Mouse (Mus musculus) spleen, adult 2 months (tissue): ENCODE data around the gene Pomp. TPM values are rescaled to one million over a fixed set of nuclear protein-coding genes. Genes with fewer than 3 reads are reported as not detected.

Source experiments
- DNase-seq, 2 experiments: peaks; one replicate each; pipeline versions ENCODE4 v3.0.0 to v3.0.0-alpha.2; 2012 to 2021; ENCODE audit warnings: low spot score in 2 of 2, low read depth in 1 of 2
- H3K27ac ChIP-seq: fragments of 200-500 bp; 2 replicates; pipeline ENCODE4 v1.5.1; 2012; ENCODE audit warnings: low read length, inconsistent platforms; ENCODE audit not compliant: insufficient read depth
- H3K27me3 ChIP-seq: fragments of 200-500 bp; 2 replicates; pipeline ENCODE4 v1.6.1; 2012; ENCODE audit warnings: mild to moderate bottlenecking, moderate library complexity, low read length, inconsistent platforms; ENCODE audit not compliant: control insufficient read depth, insufficient read depth
- H3K36me3 ChIP-seq: fragments of 200-500 bp; 2 replicates; pipeline ENCODE4 v1.6.1; 2012; ENCODE audit warnings: mild to moderate bottlenecking, low read length, inconsistent platforms; ENCODE audit not compliant: control insufficient read depth, insufficient read depth
- H3K4me1 ChIP-seq: fragments of 200-500 bp; 2 replicates; pipeline ENCODE4 v1.6.1; 2011; ENCODE audit warnings: inconsistent platforms; ENCODE audit not compliant: control insufficient read depth, insufficient read depth, insufficient read length
- H3K4me3 ChIP-seq: fragments of 200-500 bp; 2 replicates; pipeline ENCODE4 v1.5.1; 2011; ENCODE audit warnings: mild to moderate bottlenecking, inconsistent platforms; ENCODE audit not compliant: insufficient read depth, insufficient read length; ENCODE audit errors: extremely low read depth
- CTCF ChIP-seq: fragments of 200-500 bp; IDR thresholded peaks from 2 replicates; pipeline ENCODE4 v1.5.1; 2011; ENCODE audit warnings: mild to moderate bottlenecking, inconsistent platforms; ENCODE audit not compliant: insufficient read depth, insufficient read length, insufficient replicate concordance; ENCODE audit errors: extremely low read depth
- POLR2A ChIP-seq: fragments of 200-500 bp; IDR thresholded peaks from 2 replicates; pipeline ENCODE4 v1.6.1; 2011; ENCODE audit warnings: low read depth, low read length, inconsistent platforms
- WGBS: fragments of 180-500 bp; shearing (Covaris S2); methylation state at CpG from one replicate; pipeline ENCODE4 v1.1.7; 2018; 5-methylcytosine and 5-hydroxymethylcytosine counted together
- polyA plus RNA-seq: library from polyadenylated mRNA; depleted of rRNA; stranded (reverse); fragments of >200 nt; gene quantifications from 2 replicates; pipeline ENCODE4 v1.2.3, GENCODE M21; 2012

Pomp gene
- polyA plus RNA-seq, 1 experiment: 22.8 TPM

GRCm38 (mm10) chr5:147834841-147835500 lies 25.3 kb upstream of the Pomp start:
- Histone ChIP-seq H3K27ac (no peak overlapping the region), H3K4me3 (no peak overlapping the region), H3K27me3 (no peaks in the 10 kb centered on the region; the same call in 1 of the 2 replicates), H3K4me1 (no peaks in the 10 kb centered on the region), H3K36me3 (no peaks in the 10 kb centered on the region)
- no peak for TF ChIP-seq CTCF
- 46% methylated on average over 17 of the region's 17 CpGs for WGBS
- no peak for DNase-seq

DNA sequence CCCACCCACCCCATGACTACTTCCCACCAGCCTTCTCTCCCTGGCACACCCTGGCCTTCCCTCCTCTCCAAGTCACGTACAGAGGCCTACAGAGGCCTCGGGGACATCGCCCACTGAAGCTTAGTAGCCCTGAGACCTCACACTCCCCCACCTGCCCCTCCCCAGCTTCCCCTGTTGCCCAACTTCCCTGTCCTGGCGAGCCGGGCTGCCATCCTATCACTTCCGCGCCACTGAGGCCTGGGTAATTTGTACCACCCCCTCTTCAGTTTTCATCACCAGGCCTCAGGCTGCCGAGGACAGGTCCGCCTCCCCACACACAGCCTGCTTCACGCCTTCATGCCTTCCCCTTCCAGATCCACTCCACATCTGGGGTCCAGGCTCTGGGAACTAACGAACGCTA lies 20.8 kb upstream of the Pomp start:
- Histone ChIP-seq H3K27ac (no peak overlapping the region), H3K36me3 (no peaks in the 10 kb centered on the region), H3K4me1 (no peaks in the 10 kb centered on the region), H3K27me3 (no peaks in the 10 kb centered on the region; the same call in 1 of the 2 replicates), H3K4me3 (no peak overlapping the region)
- no peak for TF ChIP-seq CTCF
- no peak for TF ChIP-seq POLR2A
- 67% methylated on average over 12 of the region's 12 CpGs for WGBS
- DNase-seq: no peak

GRCm38 (mm10) chr5:147843340-147843739 lies 16.9 kb upstream of the Pomp start:
- WGBS: 72% methylated on average over 7 of the region's 7 CpGs
- Histone ChIP-seq H3K27ac (no peak overlapping the region), H3K27me3 (no peaks in the 10 kb centered on the region), H3K4me3 (no peak overlapping the region), H3K4me1 (no peaks in the 10 kb centered on the region), H3K36me3 (no peaks in the 10 kb centered on the region)
- TF ChIP-seq CTCF (no peak), POLR2A (no peak)
- DNase-seq: no peak

- WGBS: 63% methylated on average over 3 of the region's 3 CpGs
- H3K4me3 ChIP-seq: no peak overlapping the region
- no peaks in the 10 kb centered on the region for H3K4me1 ChIP-seq
- H3K27me3 ChIP-seq: no peaks in the 10 kb centered on the region
- DNase-seq: no peak
- TF ChIP-seq POLR2A: no peak
- TF ChIP-seq CTCF: no peak
- no peak overlapping the region for H3K27ac ChIP-seq
- H3K36me3 ChIP-seq: no peaks in the 10 kb centered on the region
Measured at GRCm38 (mm10) chr5:147845319-147845718, 14.9 kb upstream of the Pomp start.

DNA sequence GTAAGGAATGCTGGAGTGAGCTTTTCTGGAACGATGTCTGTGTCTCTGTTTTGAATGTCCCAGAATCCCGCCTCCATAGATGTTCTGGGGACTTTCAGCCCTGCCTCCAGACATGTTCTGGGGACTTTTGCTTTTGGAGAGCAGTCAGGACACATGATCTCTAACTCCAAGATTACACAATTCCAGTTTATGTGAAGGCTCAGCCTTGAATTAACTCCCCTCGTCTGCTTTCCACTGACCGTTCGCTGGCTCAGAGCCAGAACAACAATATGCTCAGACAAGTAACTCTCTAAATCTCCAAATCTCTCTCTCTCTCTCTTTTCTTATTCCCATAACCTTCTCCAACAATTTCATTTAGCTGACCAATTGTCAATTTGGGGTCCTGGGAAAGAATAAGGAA lies 12.9 kb upstream of the Pomp start:
- Histone ChIP-seq H3K4me1 (no peaks in the 10 kb centered on the region), H3K36me3 (no peaks in the 10 kb centered on the region), H3K27me3 (no peaks in the 10 kb centered on the region), H3K4me3 (no peak overlapping the region), H3K27ac (no peak overlapping the region)
- TF ChIP-seq CTCF: no peak
- TF ChIP-seq POLR2A: no peak
- no peak for DNase-seq
- WGBS: 81% methylated on average over 5 of the region's 5 CpGs

DNA sequence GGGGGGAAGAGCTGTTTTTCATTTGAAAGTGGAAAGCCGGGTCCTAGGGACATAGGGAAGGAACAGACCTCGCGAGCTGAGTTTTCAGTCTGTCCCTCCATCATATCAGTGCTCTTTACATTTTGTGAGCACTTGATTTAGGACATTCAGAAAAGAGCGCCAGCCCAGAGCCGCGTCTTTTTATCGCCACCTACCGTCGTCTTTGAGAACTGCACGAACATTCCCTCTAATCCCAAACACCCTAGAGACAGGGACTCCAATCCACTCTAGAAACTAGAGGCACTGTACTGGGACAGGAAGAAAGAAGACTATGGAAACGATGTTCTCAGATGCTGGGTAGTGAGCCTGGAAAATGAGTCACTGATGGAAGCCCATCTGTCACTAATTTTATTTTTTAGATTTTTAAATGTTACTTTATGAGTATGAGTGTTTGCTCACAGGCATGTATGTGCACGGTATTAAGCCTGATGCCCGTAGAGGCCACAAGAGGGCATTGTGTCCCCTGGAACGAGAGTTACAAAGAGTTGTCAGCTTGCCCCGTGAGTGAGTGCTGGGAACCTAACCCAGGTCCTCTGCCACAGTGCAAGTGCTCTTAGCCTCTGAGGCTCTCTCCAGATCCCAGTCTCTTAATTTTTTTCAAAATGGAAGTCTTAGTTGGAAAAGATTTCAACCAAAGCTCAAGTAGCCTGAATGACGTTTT lies 11.9 kb upstream of the Pomp start:
- H3K27me3 ChIP-seq: no peaks in the 10 kb centered on the region
- TF ChIP-seq CTCF (peak; percentile 53; the same call in 1 of the 2 replicates), POLR2A (no peak)
- H3K4me3 ChIP-seq: no peak overlapping the region
- WGBS: 25% methylated on average over 16 of the region's 16 CpGs
- peak in 1 of 2 experiments; percentile 27 for DNase-seq
- H3K36me3 ChIP-seq: no peaks in the 10 kb centered on the region
- no peaks in the 10 kb centered on the region for H3K4me1 ChIP-seq
- no peak overlapping the region for H3K27ac ChIP-seq

DNA sequence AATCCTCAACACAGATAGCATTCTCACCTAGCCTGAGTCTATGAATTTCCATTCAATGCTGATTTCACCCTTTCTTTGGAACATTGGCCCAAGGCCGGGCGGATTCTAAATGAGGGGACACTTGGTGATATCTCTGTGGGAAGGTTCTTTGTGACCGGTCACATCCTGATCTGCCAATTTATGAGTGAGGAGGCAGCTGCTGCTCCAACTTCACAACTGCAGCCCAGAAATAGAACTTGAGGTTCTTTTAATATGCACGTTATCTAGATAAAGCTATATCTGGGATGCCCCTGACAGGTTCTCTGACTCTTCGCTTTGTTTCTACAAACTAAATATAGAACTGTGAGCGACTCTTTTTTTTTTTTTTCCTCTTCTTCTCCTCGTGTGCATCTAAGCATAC lies 10.1 kb upstream of the Pomp start:
- H3K4me3 ChIP-seq: no peak overlapping the region
- no peaks in the 10 kb centered on the region for H3K27me3 ChIP-seq
- 48% methylated on average over 7 of the region's 7 CpGs for WGBS
- no peak overlapping the region for H3K27ac ChIP-seq
- no peak for TF ChIP-seq POLR2A
- TF ChIP-seq CTCF: no peak
- no peak for DNase-seq
- no peaks in the 10 kb centered on the region for H3K36me3 ChIP-seq
- no peaks in the 10 kb centered on the region for H3K4me1 ChIP-seq
